Mouse (Mus musculus) myocyte (in vitro differentiated cells): ENCODE measurements around the gene Palld. TPM values are rescaled to one million over a fixed set of nuclear protein-coding genes. Genes with fewer than 3 reads are reported as not detected.

ENCODE experiments used
- H3K27me3 ChIP-seq: one replicate; pipeline ENCODE4 v1.6.1; 2011; ENCODE audit not compliant: control insufficient read depth, insufficient read depth, insufficient read length
- H3K36me3 ChIP-seq: one replicate; pipeline ENCODE4 v1.6.1; 2011; ENCODE audit not compliant: control insufficient read depth, insufficient read depth
- H3K4me2 ChIP-seq: one replicate; pipeline ENCODE4 v1.6.1; 2011; ENCODE audit warnings: low read depth, control low read depth
- H3K4me3 ChIP-seq: one replicate; pipeline ENCODE4 v1.5.1; 2011; ENCODE audit warnings: mild to moderate bottlenecking, control low read depth, moderate library complexity
- H3K79me2 ChIP-seq: one replicate; pipeline ENCODE4 v1.6.1; 2011; ENCODE audit not compliant: control insufficient read depth, insufficient read depth
- H3ac ChIP-seq: one replicate; pipeline ENCODE4 v1.6.1; 2011; ENCODE audit not compliant: control insufficient read depth, insufficient read length
- CEBPB ChIP-seq: IDR thresholded peaks from 2 replicates; pipeline ENCODE4 v1.6.1; 2011; ENCODE audit warnings: mild to moderate bottlenecking, moderate library complexity; ENCODE audit not compliant: poor library complexity, insufficient read depth, severe bottlenecking
- E2F4 ChIP-seq: IDR thresholded peaks from one replicate; pipeline ENCODE4 v1.6.1; 2011; ENCODE audit warnings: mild to moderate bottlenecking, control low read depth, moderate library complexity; ENCODE audit not compliant: insufficient read depth
- MAX ChIP-seq: IDR thresholded peaks from one replicate; pipeline ENCODE4 v1.6.1; 2011; ENCODE audit warnings: low read depth, mild to moderate bottlenecking, control low read depth
- MYOD1 ChIP-seq, 3 experiments: IDR thresholded peaks; one replicate each; pipeline ENCODE4 v1.6.1; 2011; ENCODE audit warnings: control low read depth in 2 of 3, low read depth in 2 of 3, mild to moderate bottlenecking in 2 of 3, moderate library complexity in 1 of 3; ENCODE audit not compliant: insufficient read length in 2 of 3, control insufficient read depth in 1 of 3
- MYOG ChIP-seq, 3 experiments: IDR thresholded peaks; one replicate each; pipeline ENCODE4 v1.6.1; 2011; ENCODE audit warnings: control low read depth in 2 of 3, low read depth in 2 of 3, mild to moderate bottlenecking in 2 of 3; ENCODE audit not compliant: insufficient read length in 2 of 3, control insufficient read depth in 1 of 3, insufficient read depth in 1 of 3
- POLR2A ChIP-seq: IDR thresholded peaks from one replicate; pipeline ENCODE4 v1.6.1; 2011; ENCODE audit warnings: low read depth, mild to moderate bottlenecking, control low read depth, moderate library complexity; ENCODE audit not compliant: insufficient read length
- POLR2AphosphoS2 ChIP-seq: IDR thresholded peaks from one replicate; pipeline ENCODE4 v1.6.1; 2011; ENCODE audit warnings: low read depth, control low read depth; ENCODE audit not compliant: insufficient read length
- REST ChIP-seq: IDR thresholded peaks from one replicate; pipeline ENCODE4 v1.6.1; 2011; ENCODE audit warnings: mild to moderate bottlenecking, control low read depth, moderate library complexity; ENCODE audit not compliant: insufficient read depth, insufficient read length
- SRF ChIP-seq: IDR thresholded peaks from one replicate; pipeline ENCODE4 v1.6.1; 2011; ENCODE audit warnings: low read depth; ENCODE audit not compliant: control insufficient read depth, insufficient read length
- TCF12 ChIP-seq: IDR thresholded peaks from one replicate; pipeline ENCODE4 v1.6.1; 2011; ENCODE audit warnings: mild to moderate bottlenecking, control low read depth; ENCODE audit not compliant: poor library complexity, insufficient read depth, severe bottlenecking
- TCF3 ChIP-seq: IDR thresholded peaks from one replicate; pipeline ENCODE4 v1.6.1; 2011; ENCODE audit warnings: low read depth, control low read depth; ENCODE audit not compliant: insufficient read length
- USF1 ChIP-seq: IDR thresholded peaks from one replicate; pipeline ENCODE4 v1.6.1; 2011; ENCODE audit warnings: low read depth, mild to moderate bottlenecking, control low read depth, moderate library complexity
- polyA plus RNA-seq: library from polyadenylated mRNA; unstranded; fragments of >200 nt; fragmentation: generic; extraction: Trizol; gene quantifications from one replicate; pipeline ENCODE4 v1.2.1, GENCODE M21; 2012; ENCODE audit warnings: missing spikeins

Palld gene
- polyA plus RNA-seq, 1 experiment = 52.4 TPM

DNA sequence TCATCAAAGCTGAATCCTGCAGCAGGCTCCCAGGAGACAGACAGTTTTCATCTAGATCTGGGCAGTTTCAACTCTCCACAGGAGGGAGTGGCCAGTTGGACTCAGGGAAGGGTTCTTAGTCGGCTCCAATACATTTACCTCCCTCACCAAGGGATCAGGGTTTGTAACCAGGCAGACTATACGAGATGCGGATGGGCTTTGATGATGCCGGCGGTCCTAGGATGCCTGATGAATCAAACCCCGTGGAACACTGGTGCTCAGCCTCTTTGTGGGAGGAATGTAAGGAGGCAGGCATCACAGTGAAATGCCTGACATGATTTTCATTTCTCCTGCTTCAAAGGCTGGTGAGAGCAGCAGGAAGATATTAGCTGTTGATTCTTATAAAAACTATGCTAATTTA, 347.1 kb downstream of the Palld start:
- no peak for TF ChIP-seq POLR2A
- TF ChIP-seq CEBPB = no peak
- H3K4me3 ChIP-seq = no peak overlapping the region
- peaks cover 20% of the 10 kb centered on the region for H3K79me2 ChIP-seq
- no peak overlapping the region for H3ac ChIP-seq
- no peak overlapping the region for H3K4me2 ChIP-seq
- H3K36me3 ChIP-seq = peaks cover 4% of the 10 kb centered on the region
- no peaks in the 10 kb centered on the region for H3K27me3 ChIP-seq

DNA sequence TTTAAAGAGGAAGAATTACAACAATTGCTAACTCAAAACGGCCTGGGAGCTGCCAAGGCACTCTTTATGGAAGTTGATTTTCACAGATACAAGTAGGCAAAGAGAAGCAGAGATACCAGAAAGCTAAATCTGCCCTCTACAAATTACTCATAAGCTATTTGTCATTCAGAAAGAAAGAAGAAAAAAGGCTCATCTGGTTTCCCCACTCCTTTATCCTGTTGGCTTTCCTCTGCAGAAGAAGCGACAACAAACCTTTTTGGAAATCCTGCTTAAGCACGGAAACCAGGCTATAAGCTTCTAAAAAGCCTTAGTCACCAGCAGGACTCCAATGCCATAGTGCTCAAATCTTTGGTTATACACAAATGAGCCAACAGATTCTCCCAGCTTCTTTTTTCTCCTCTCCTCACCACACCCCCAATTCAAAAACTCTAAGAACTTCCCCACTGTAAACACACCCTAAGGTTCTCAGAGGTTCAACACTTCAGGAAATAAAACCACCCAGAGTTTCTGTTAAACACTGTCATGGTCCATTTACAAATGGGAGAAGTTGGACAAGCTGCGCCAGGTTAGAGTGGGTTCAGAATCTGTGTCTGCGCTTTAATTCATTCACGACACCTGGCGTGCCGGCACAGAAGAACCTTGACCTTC, 349.6 kb downstream of the Palld start:
- H3K79me2 ChIP-seq = peaks cover 17% of the 10 kb centered on the region

DNA sequence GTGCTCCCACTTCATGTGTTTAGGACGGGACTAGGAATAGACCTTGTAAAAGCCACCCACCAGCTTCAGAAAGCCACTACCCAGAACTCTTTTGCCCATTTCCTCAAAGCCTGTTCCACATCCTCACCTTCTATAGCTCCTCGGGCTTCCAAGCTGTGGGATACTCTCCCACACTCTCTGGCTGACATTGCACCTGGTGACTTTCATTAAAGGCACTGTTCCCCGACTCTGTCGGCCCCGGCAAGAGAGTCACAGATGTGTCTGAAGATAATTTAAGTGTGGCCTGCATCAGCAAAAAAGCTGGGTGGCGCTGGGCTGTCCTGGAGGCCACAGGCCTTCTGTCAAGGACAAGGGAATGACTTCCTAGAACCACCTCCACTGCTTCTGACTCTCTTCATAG, 350.3 kb downstream of the Palld start:
- H3K4me2 ChIP-seq = peak overlapping the region; percentile 25
- TF ChIP-seq TCF3 (no peak), REST (no peak), SRF (no peak), CEBPB (no peak), MAX (no peak), TCF12 (no peak), POLR2AphosphoS2 (no peak), USF1 (no peak)
- H3K36me3 ChIP-seq = peaks cover 19% of the 10 kb centered on the region

More for the DNA sequence above, 349.6 kb downstream of the Palld start:
- no peak overlapping the region for H3K4me3 ChIP-seq
- peaks cover 14% of the 10 kb centered on the region for H3K36me3 ChIP-seq
- TF ChIP-seq TCF12 = no peak
- H3K4me2 ChIP-seq = peak overlapping the region; percentile 25
- H3K27me3 ChIP-seq = no peaks in the 10 kb centered on the region
- no peak overlapping the region for H3ac ChIP-seq

DNA sequence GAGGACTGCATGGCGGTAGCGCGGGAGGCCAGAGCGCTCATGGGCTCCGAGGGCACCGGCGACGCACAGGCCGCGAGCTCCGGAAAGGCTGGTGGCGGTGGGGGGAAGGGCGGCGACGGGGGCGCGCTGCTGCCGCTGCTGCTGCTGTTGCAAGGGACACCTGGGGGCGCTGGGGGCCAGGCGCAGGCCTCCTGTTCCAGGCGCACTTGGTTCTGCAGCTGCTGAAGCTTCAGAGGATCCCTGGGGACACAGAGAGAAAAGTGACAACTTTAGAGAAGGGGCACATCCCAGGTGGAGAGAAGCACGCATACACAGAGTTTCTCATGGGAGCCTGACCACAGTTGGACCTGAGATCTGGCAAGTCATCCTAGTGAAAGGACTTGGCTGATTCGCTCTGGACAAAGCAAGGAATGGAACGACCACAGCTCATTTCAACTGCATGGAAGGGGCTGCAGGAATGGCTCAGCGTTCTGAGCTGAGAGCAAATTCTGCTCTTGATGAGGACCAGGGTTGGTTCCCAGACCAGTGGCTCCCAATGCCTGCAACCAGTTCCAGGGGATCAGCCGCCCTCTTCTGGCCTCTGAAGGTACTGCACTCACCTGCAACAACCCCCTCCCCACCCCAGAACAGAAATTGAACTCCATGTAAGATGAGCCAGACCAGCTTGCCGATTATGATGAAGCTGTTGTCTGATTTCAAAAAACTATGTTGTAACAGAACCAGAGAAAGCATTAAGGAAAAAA, 352.3 kb downstream of the Palld start:
- no peak overlapping the region for H3ac ChIP-seq
- H3K4me3 ChIP-seq = no peak overlapping the region
- TF ChIP-seq MAX = no peak
- no peak for TF ChIP-seq CEBPB
- TF ChIP-seq MYOG (IDR thresholded peaks at IDR 0.05; ENCODE audit: control insufficient read depth in 1 of 3, insufficient read depth in 1 of 3, insufficient read length in 2 of 3, low read depth in 2 of 3) = no peak
- TF ChIP-seq SRF = no peak
- no peak for TF ChIP-seq E2F4
- TF ChIP-seq TCF12 = no peak
- no peak for TF ChIP-seq REST
- no peak for TF ChIP-seq TCF3
- TF ChIP-seq MYOD1 (IDR thresholded peaks at IDR 0.05; ENCODE audit: control insufficient read depth in 1 of 3, insufficient read length in 2 of 3, low read depth in 2 of 3) = no peak
- TF ChIP-seq POLR2AphosphoS2 = no peak
- TF ChIP-seq POLR2A = no peak
- H3K27me3 ChIP-seq = no peaks in the 10 kb centered on the region
- H3K4me2 ChIP-seq = no peak overlapping the region
- H3K36me3 ChIP-seq = peaks cover 34% of the 10 kb centered on the region
- peaks cover 9% of the 10 kb centered on the region for H3K79me2 ChIP-seq

More for the DNA sequence above, 350.3 kb downstream of the Palld start:
- H3K27me3 ChIP-seq = no peaks in the 10 kb centered on the region
- H3ac ChIP-seq = no peak overlapping the region
- no peak overlapping the region for H3K4me3 ChIP-seq
- peaks cover 12% of the 10 kb centered on the region for H3K79me2 ChIP-seq

DNA sequence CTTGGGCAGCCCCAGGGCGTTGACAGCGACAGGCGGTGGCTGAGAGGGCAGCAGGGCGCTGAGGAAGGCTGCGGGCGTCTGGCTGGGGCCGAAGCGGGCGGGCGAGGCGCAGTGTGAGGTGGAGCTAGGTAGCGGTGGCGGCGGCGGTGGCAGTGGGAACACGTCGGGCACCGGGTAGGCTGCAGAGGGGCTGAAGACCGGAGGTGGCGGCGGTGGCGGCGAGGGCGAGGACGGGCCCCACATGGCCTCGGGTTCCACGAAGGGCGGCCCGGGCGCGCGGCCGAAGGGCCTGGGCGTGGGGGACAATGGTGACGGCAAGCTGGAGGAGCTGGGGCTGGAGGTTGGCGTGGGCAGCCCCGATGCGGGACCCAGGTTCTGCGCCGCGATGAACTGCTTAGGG, 352.9 kb downstream of the Palld start:
- no peak for TF ChIP-seq USF1
- no peak for TF ChIP-seq SRF
- no peak for TF ChIP-seq POLR2A
- TF ChIP-seq TCF12 = no peak
- TF ChIP-seq POLR2AphosphoS2 = no peak
- TF ChIP-seq MAX = no peak
- no peak for TF ChIP-seq MYOG (IDR thresholded peaks at IDR 0.05; ENCODE audit: control insufficient read depth in 1 of 3, insufficient read depth in 1 of 3, insufficient read length in 2 of 3, low read depth in 2 of 3)
- TF ChIP-seq REST = no peak
- no peak for TF ChIP-seq E2F4
- no peak for TF ChIP-seq TCF3
- no peak for TF ChIP-seq CEBPB
- no peak for TF ChIP-seq MYOD1 (IDR thresholded peaks at IDR 0.05; ENCODE audit: control insufficient read depth in 1 of 3, insufficient read length in 2 of 3, low read depth in 2 of 3)
- Histone ChIP-seq H3K4me2 (no peak overlapping the region), H3K79me2 (peaks cover 7% of the 10 kb centered on the region), H3K36me3 (peaks cover 35% of the 10 kb centered on the region), H3K4me3 (no peak overlapping the region), H3K27me3 (no peaks in the 10 kb centered on the region), H3ac (no peak overlapping the region)
